Mouse (Mus musculus) ES-E14 (cell line): ENCODE measurements around the gene Wdr11. TPM values are rescaled to one million over a fixed set of nuclear protein-coding genes. Genes with fewer than 3 reads are reported as not detected.

ENCODE experiments used
- DNase-seq: peaks from one replicate; pipeline ENCODE4 v3.0.0-alpha.2; 2013; ENCODE audit warnings: low read depth, low spot score
- H3K27ac ChIP-seq: 2 replicates; pipeline ENCODE4 v1.5.1; 2012; ENCODE audit warnings: low read depth, mild to moderate bottlenecking, low read length, moderate library complexity, mixed read lengths; ENCODE audit not compliant: poor library complexity, insufficient read depth, severe bottlenecking
- H3K36me3 ChIP-seq: 2 replicates; pipeline ENCODE4 v1.6.1; 2012; ENCODE audit warnings: mild to moderate bottlenecking, low read length, moderate library complexity, mixed read lengths; ENCODE audit not compliant: control insufficient read depth, poor library complexity, insufficient read depth, severe bottlenecking
- H3K4me1 ChIP-seq, 2 experiments: fragments of 150-350 bp in 1 of 2; sonication (generic) in 1 of 2; 2 replicates each; pipeline ENCODE4 v1.6.1; 2012; ENCODE audit warnings: low read length in 2 of 2, mild to moderate bottlenecking in 1 of 2, mixed read lengths in 1 of 2; ENCODE audit not compliant: control insufficient read depth in 2 of 2, insufficient read depth in 2 of 2, poor library complexity in 1 of 2
- H3K4me3 ChIP-seq, 2 experiments: fragments of 150-350 bp in 1 of 2; sonication (generic) in 1 of 2; 2 replicates each; pipeline ENCODE4 v1.5.1; 2012; ENCODE audit warnings: low read length in 2 of 2, low read depth in 1 of 2, mild to moderate bottlenecking in 1 of 2, mixed read lengths in 1 of 2; ENCODE audit not compliant: insufficient read depth in 1 of 2, poor library complexity in 1 of 2, severe bottlenecking in 1 of 2
- H3K9ac ChIP-seq: 2 replicates; pipeline ENCODE4 v1.6.1; 2012; ENCODE audit warnings: low read depth, mild to moderate bottlenecking, low read length, mixed read lengths; ENCODE audit not compliant: poor library complexity, insufficient read depth, severe bottlenecking
- H3K9me3 ChIP-seq: fragments of 150-350 bp; sonication (generic); 2 replicates; pipeline ENCODE4 v1.6.1; 2012; ENCODE audit warnings: low read depth, mild to moderate bottlenecking, low read length; ENCODE audit not compliant: control insufficient read depth, insufficient read depth
- CHD2 ChIP-seq: IDR thresholded peaks from 2 replicates; pipeline ENCODE4 v1.6.1; 2014; ENCODE audit warnings: mild to moderate bottlenecking, low read depth, low read length, inconsistent platforms
- HCFC1 ChIP-seq: IDR thresholded peaks from 2 replicates; pipeline ENCODE4 v1.6.1; 2012; ENCODE audit warnings: low read length, inconsistent platforms, borderline replicate concordance; ENCODE audit not compliant: insufficient read depth
- MAFK ChIP-seq: IDR thresholded peaks from 2 replicates; pipeline ENCODE4 v1.6.1; 2014; ENCODE audit warnings: mild to moderate bottlenecking, low read depth, low read length, inconsistent platforms; ENCODE audit not compliant: insufficient read depth
- ZC3H11A ChIP-seq: IDR thresholded peaks from 2 replicates; pipeline ENCODE4 v1.6.1; 2012; ENCODE audit warnings: low read depth, mild to moderate bottlenecking, inconsistent platforms, low read length, borderline replicate concordance
- ZNF384 ChIP-seq: IDR thresholded peaks from 2 replicates; pipeline ENCODE4 v1.6.1; 2012; ENCODE audit warnings: low read depth, low read length, inconsistent platforms
- in situ Hi-C, 2 experiments: fragments of 600-800 bp; cut with MboI; formaldehyde crosslinking; loops; one replicate each; pipeline ENCODE4 v1.15.1; 2025; ENCODE audit warnings: low sequenced_read_pairs in 2 of 2, inconsistent platforms in 1 of 2; ENCODE audit not compliant: unreplicated experiment in 2 of 2
- total RNA-seq: library from RNA; depleted of rRNA; stranded (reverse); fragments of 300-350 nt; gene quantifications from 2 replicates; pipeline ENCODE4 v1.2.3, GENCODE M21; 2012

Gene Wdr11
- total RNA-seq, 1 experiment: 24.0 TPM

- H3K27ac ChIP-seq: no peak overlapping the region
Measured at GRCm38 (mm10) chr7:129650717-129651116, 59.1 kb downstream of the Wdr11 start.

GRCm38 (mm10) chr7:129651781-129652180, 60.1 kb downstream of the Wdr11 start:
- Histone ChIP-seq H3K4me1 (no peaks in the 10 kb centered on the region), H3K27ac (no peak overlapping the region), H3K9me3 (no peaks in the 10 kb centered on the region), H3K9ac (no peak overlapping the region), H3K4me3 (no peak overlapping the region), H3K36me3 (no peaks in the 10 kb centered on the region)
- no peak for TF ChIP-seq CHD2
- TF ChIP-seq ZNF384: no peak
- no peak for TF ChIP-seq HCFC1
- TF ChIP-seq MAFK: no peak
- TF ChIP-seq ZC3H11A: no peak
- in situ Hi-C loops: loop anchor here (10.0 to 25.0 kb wide), 2 partner anchors 623 to 736 kb away; no protein-coding TSS in a partner anchor
- no peak for DNase-seq

More at GRCm38 (mm10) chr7:129650717-129651116, 59.1 kb downstream of the Wdr11 start:
- TF ChIP-seq ZNF384 (no peak), MAFK (no peak), ZC3H11A (no peak), CHD2 (no peak), HCFC1 (no peak)
- DNase-seq: no peak
- in situ Hi-C loops: loop anchor here (10.0 to 25.0 kb wide), 2 partner anchors 624 to 737 kb away; no protein-coding TSS in a partner anchor
- Histone ChIP-seq H3K9ac (no peak overlapping the region), H3K9me3 (no peaks in the 10 kb centered on the region), H3K4me3 (no peak overlapping the region), H3K4me1 (no peaks in the 10 kb centered on the region), H3K36me3 (no peaks in the 10 kb centered on the region)

DNA sequence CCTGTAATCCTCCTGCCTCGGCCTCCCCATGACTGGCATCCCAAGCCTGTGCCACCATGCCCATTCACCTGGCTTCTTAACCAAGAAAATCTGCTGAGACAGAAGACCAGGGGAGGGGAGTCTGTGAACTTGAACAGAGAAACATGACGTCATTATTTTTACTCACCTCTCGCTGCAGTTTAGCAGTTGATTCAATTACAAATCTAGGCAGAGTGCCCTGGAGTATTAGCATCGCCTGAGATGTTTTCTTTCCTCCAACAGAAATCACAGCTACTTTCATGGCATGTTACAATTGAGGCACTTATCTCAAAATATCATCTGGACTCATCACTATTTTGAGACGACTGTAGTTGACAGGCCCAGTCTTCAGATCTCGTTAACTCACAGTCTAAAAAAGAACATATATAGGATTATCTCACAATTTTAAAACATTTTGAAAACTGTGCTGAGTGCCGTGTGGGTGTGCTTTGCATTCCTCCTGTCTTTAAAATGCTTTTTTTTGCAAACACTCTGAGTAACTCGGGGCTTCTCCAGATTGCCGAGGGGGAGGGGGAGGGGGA, 61.3 kb downstream of the Wdr11 start:
- H3K4me1 ChIP-seq: no peaks in the 10 kb centered on the region

GRCm38 (mm10) chr7:129653791-129654271, 62.2 kb downstream of the Wdr11 start:
- Histone ChIP-seq H3K4me1 (no peaks in the 10 kb centered on the region), H3K4me3 (no peak overlapping the region), H3K27ac (no peak overlapping the region), H3K9me3 (no peaks in the 10 kb centered on the region), H3K9ac (no peak overlapping the region), H3K36me3 (no peaks in the 10 kb centered on the region)
- in situ Hi-C loops: loop anchor here (10.0 to 25.0 kb wide), 2 partner anchors 621 to 733 kb away; no protein-coding TSS in a partner anchor
- TF ChIP-seq CHD2: no peak
- no peak for TF ChIP-seq HCFC1
- no peak for TF ChIP-seq ZNF384
- peak; percentile 96 for TF ChIP-seq ZC3H11A
- TF ChIP-seq MAFK: no peak
- peak; percentile 51 for DNase-seq

More for the DNA sequence above, 61.3 kb downstream of the Wdr11 start:
- in situ Hi-C loops: loop anchor here (10.0 to 25.0 kb wide), 2 partner anchors 622 to 734 kb away; no protein-coding TSS in a partner anchor
- DNase-seq: no peak
- Histone ChIP-seq H3K36me3 (no peaks in the 10 kb centered on the region), H3K4me3 (no peak overlapping the region), H3K27ac (no peak overlapping the region), H3K9ac (no peak overlapping the region), H3K9me3 (no peaks in the 10 kb centered on the region)
- TF ChIP-seq MAFK (no peak), ZNF384 (no peak), ZC3H11A (no peak), HCFC1 (no peak), CHD2 (no peak)
